Mouse (Mus musculus) gastrocnemius, adult 2 months (tissue): ENCODE data around the gene Lrrk1. TPM values are rescaled to one million over a fixed set of nuclear protein-coding genes. Genes with fewer than 3 reads are reported as not detected.

ENCODE experiments used
- DNase-seq: peaks from one replicate; pipeline ENCODE4 v3.0.0; 2022
- H3K27ac ChIP-seq: fragments of 200-600 bp; 2 replicates; pipeline ENCODE4 v1.8.1; 2022; ENCODE audit warnings: mild to moderate bottlenecking
- H3K4me3 ChIP-seq: fragments of 200-600 bp; 2 replicates; pipeline ENCODE4 v1.8.1; 2022; ENCODE audit warnings: mild to moderate bottlenecking, moderate library complexity
- CTCF ChIP-seq: fragments of 200-600 bp; IDR thresholded peaks from 2 replicates; pipeline ENCODE4 v1.8.1; 2022; ENCODE audit warnings: antibody characterized with exemption, mild to moderate bottlenecking, moderate library complexity
- intact Hi-C: fragments of 180-260 bp; cut with DNase I; formaldehyde crosslinking; loops from one replicate; pipeline ENCODE4 v1.15.1; 2025
- total RNA-seq, 2 experiments: library from RNA; stranded (reverse); gene quantifications; 2 replicates each; pipeline ENCODE4 v1.2.3; 2021

Lrrk1 gene
- total RNA-seq, 2 experiments from 2014 or later = 3.0 to 6.4 TPM

DNA sequence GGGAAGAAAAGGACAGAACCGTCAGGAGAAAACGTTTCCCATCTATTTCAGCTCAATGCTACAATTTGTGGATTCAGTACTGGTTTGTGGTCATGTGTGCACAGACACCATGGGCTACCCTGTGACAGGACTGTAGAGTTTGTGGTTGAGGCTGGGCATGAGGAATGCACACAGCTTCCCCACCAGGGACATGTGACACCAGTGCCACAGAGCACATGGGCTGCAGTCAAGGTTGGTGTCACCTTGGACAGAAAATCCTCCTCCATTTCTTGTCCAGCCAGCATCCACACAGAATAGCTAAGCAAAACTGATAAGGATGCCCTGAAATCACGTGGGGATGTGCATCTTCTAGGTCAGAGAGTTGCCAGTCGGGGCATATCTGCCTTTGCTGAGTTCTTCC, 16.7 kb upstream of the Lrrk1 start:
- no peak for TF ChIP-seq CTCF
- H3K4me3 ChIP-seq = no peak overlapping the region
- intact Hi-C loops = no loop called here
- no peak overlapping the region for H3K27ac ChIP-seq
- no peak for DNase-seq

- TF ChIP-seq CTCF = no peak
- DNase-seq = no peak
- Histone ChIP-seq H3K27ac (no peak overlapping the region), H3K4me3 (no peak overlapping the region)
- intact Hi-C loops = no loop called here
Measured at GRCm38 (mm10) chr7:66404141-66404540, 16.0 kb upstream of the Lrrk1 start.

DNA sequence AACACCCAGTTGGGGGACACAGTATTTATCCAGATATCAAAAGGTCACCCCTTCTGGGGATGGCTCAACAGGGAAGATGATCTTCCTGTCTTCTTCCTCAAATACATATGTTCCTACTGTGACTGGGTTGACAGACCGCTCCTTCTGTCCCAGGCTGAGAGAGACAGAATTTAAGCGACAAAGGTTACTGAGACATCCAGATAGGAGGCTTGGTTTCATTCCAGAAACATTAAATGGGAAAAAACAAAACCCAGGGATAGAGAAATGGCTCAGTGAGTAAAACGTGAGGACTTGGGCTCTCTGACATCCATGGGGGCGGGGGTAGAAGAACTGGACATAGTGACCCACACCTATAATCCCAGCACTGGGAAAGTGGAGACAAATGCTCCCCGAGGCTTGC, 14.7 kb upstream of the Lrrk1 start:
- intact Hi-C loops = no loop called here
- no peak overlapping the region for H3K4me3 ChIP-seq
- DNase-seq = no peak
- no peak for TF ChIP-seq CTCF
- H3K27ac ChIP-seq = no peak overlapping the region

DNA sequence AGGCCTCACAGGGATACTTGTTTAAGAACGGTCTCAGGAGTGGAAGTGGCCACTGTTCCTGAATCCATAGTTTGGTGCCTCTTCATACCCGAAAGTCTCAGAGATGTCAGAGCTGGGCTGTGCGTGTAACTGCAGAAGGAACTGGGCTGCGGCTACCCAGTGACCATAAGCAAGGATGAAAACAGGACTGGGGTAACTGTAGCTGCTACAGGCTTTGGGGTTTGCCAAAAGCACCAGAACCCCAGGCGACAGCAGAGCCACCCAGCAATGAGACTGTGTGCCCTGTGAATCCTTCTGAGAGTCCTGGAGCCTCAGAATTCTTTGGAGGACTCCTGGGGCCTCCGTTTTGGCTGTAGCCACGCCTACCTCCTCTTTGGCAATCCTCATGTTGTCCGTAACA, 13.5 kb upstream of the Lrrk1 start:
- no peak overlapping the region for H3K27ac ChIP-seq
- intact Hi-C loops = no loop called here
- H3K4me3 ChIP-seq = no peak overlapping the region
- no peak for DNase-seq
- TF ChIP-seq CTCF = no peak

DNA sequence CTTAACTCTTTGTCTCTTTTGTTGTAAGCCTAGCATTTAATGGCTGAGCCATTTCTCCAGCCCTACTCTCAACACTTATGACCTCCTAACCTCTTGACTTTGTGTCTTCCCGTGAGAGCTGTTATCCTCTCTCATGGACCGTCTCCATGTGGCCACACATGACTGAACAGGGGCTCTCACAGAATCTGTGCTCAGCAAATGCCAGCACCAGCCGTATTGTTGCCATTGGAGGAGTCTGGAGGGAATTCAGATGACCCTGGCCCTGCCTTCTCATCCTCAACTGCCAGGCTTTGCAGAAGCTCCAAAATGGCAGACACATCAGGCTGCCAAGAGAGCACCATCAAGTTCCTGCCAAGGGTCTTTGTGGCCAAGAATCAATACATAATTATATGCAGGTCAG, 9.1 kb upstream of the Lrrk1 start:
- DNase-seq = no peak
- intact Hi-C loops = no loop called here
- H3K4me3 ChIP-seq = no peak overlapping the region
- H3K27ac ChIP-seq = no peak overlapping the region
- TF ChIP-seq CTCF = no peak

DNA sequence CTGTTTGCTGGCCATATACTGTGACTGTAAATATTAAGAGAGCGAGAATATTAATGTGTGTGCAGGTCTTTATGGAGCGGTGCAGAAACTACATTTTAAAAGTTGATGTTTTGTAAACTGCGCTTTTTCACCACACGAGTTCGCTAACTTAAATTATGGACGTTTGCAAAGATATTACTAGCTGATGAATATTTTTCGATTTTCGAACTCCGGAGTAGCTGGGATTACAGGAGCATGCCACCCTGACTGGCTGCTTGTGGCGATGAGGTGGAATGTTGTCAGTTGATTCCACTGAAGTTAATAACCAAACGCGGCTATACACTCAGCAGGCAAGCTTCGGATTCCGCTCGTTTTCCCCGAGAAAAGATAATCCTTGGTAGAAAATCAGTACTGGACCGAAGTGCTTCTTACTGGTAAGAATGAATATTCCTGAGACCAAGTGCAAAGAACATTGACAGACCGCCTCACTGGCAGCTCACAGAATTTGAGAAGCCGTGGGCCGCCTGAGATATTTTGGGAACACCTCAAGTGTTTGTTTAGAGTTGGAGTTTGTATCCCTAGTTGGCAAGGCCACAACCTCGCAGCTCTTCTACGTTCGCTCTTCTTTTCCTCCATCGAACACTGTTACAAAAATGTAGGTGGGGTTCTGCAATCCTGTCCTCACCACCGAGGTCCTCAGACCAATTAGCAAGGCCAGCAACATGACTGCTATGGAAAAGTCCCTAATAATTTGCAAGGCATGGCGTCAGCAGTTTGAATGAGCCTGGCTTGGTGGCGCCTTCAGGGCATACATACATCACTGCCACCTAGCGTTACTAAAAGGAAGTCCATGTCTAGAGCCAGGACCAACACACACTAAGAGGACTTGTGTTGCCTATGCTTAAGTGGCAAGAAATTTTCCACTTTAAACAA, 727 bp upstream of the Lrrk1 start:
- peak overlapping the region; percentile 97 for H3K4me3 ChIP-seq
- peak overlapping the region; percentile 92 for H3K27ac ChIP-seq
- TF ChIP-seq CTCF = peak; percentile 87
- intact Hi-C loops = loop anchor here (1.0 to 5.0 kb wide), 2 partner anchors 47 to 79 kb away; no protein-coding TSS in a partner anchor
- DNase-seq = peak; percentile 72

- intact Hi-C loops = loop anchor here (5.0 kb wide), 1 partner anchor 45 kb away; no protein-coding TSS in a partner anchor
- Histone ChIP-seq H3K4me3 (peak overlapping the region; percentile 97), H3K27ac (peak overlapping the region; percentile 92)
- peak; percentile 39 for DNase-seq
- TF ChIP-seq CTCF = no peak
Measured at GRCm38 (mm10) chr7:66387419-66387812, 734 bp downstream of the Lrrk1 start.

DNA sequence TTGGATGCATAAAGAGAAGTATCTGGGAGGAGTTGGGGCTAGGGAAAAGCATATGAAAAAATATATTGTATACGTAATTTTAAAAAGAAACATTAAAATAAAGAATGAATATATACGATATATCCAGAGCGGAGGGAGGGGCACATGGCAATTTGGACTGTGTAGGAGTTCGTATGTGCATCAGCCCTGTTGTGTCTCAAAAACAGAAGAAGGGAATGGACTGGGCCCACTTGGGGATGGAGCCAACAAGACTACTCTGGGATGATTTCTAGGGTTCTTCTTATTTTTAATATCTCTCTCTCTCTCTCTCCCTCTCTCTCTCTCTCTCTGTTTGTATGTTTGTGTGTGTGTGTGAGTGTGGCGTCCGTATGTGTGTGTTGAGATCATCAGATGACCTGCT, 1.7 kb downstream of the Lrrk1 start:
- intact Hi-C loops = loop anchor here (5.0 kb wide), 1 partner anchor 44 kb away; no protein-coding TSS in a partner anchor
- DNase-seq = no peak
- TF ChIP-seq CTCF = no peak
- Histone ChIP-seq H3K27ac (no peak overlapping the region), H3K4me3 (no peak overlapping the region)

- no peak for TF ChIP-seq CTCF
- Histone ChIP-seq H3K27ac (no peak overlapping the region; the same call in 1 of the 2 replicates), H3K4me3 (no peak overlapping the region)
- intact Hi-C loops = loop anchor here (5.0 kb wide), 1 partner anchor 44 kb away; no protein-coding TSS in a partner anchor
- DNase-seq = no peak
Measured at GRCm38 (mm10) chr7:66385826-66386225, 2.3 kb downstream of the Lrrk1 start.

DNA sequence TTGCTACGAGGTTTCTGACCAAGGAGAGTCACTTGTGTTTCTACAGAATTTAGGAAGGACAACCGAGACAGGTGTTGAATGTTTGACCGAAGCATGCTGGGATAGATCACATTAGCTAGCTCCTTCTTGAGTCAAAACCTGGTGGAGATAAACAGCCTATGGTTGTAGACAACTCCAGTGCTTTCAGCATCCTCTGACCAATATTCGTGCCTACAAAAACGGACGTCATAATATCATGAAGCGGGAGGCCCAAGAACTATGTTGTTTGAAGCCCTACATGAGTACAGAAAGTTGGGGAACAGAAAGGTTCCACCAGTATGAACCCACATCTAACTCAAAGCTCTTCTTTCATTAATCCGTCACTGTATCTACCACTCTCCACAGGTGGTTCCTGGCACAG, 3.3 kb downstream of the Lrrk1 start:
- TF ChIP-seq CTCF = no peak
- intact Hi-C loops = loop anchor here (5.0 kb wide), 1 partner anchor 43 kb away; no protein-coding TSS in a partner anchor
- H3K27ac ChIP-seq = no peak overlapping the region

DNA sequence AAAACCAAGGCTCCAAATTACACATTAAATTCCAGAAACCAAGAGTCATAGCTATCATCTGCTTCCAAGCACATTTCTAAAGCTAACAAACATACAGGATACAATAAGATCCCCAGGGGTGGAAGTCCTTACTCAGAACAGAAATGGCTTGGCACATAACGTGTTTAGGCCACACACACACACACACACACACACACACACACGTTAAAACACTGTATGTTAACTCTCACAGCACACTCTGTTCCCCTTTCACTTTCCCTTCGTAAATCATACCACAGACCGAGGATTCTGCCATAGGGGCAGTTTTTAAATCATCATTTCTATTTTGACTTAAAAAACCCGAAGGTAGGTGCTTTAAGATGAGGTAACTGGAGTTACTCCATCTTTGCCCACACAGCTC, 3.9 kb downstream of the Lrrk1 start:
- Histone ChIP-seq H3K4me3 (peak overlapping the region; percentile 41), H3K27ac (peak overlapping the region; percentile 64)
- TF ChIP-seq CTCF = no peak
- intact Hi-C loops = no loop called here
- no peak for DNase-seq

More for the DNA sequence above, 3.3 kb downstream of the Lrrk1 start:
- no peak for DNase-seq
- no peak overlapping the region for H3K4me3 ChIP-seq

DNA sequence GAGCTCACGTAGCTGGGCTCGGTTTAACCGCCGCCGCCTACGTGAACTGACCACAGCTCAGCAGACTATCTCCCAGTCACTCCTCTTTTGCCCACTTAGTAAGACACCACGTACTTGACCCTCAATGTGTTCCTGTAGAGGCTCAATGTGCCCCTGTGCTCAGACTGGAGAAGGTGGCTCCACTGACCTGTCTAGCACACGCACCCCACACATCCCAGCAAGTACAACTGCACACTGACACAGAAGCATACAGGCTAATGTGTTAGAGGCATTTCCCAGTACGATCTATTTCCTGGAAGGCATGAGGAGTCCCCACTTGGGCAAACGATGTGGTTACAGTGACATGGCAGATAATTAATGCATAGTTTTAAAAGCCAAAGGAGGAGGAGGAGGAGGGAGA, 11.6 kb downstream of the Lrrk1 start:
- H3K27ac ChIP-seq = no peak overlapping the region
- DNase-seq = no peak
- intact Hi-C loops = no loop called here
- no peak for TF ChIP-seq CTCF
- H3K4me3 ChIP-seq = no peak overlapping the region

GRCm38 (mm10) chr7:66375736-66376135, 12.4 kb downstream of the Lrrk1 start:
- Histone ChIP-seq H3K4me3 (no peak overlapping the region), H3K27ac (no peak overlapping the region)
- no peak for TF ChIP-seq CTCF
- intact Hi-C loops = no loop called here
- DNase-seq = no peak
